Mouse (Mus musculus) right cerebral cortex, postnatal 25 days (tissue): ENCODE measurements around the gene Sf1.
A peak's percentile ranks its signal among the peaks of the same experiment; 100 is the strongest.

ENCODE experiments used
- DNase-seq: peaks from one replicate; pipeline ENCODE4 v3.0.0; 2022

Gene Sf1

DNA sequence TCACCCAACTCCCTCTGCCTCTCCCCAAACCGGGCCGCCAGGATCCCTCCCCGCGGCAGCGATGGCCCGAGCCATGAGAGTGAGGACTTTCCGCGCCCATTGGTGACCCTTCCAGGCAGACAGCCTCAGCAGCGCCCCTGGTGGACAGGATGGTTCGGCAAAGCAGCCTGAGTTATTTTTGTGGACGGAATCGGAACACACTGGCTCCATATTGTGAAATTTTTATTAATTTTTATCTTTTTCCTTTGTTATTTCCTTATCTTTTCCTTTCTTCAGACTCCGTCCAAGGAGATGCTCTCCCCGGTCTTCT is 12.7 kb downstream of the Sf1 start:
- no peak for DNase-seq

DNA sequence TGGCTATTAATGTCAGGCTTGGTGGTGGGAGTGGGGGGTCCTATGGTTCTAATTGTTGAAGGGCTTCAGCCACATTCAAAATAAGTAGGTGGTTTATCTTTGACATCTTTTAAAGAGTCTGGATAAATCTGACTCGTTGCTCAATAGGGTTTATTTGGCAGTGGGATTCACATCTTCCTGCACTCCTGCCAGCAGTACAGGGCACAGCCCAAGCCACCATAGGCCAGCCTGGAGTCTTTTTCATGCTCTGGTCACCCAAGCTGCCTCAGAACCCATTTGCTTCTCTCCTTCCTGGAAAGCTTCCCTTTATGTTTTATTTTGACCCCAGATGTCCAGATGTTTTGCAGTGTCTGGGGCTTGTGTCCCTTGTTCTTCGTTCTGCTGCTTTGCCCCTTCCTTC is 13.2 kb downstream of the Sf1 start:
- no peak for DNase-seq

DNA sequence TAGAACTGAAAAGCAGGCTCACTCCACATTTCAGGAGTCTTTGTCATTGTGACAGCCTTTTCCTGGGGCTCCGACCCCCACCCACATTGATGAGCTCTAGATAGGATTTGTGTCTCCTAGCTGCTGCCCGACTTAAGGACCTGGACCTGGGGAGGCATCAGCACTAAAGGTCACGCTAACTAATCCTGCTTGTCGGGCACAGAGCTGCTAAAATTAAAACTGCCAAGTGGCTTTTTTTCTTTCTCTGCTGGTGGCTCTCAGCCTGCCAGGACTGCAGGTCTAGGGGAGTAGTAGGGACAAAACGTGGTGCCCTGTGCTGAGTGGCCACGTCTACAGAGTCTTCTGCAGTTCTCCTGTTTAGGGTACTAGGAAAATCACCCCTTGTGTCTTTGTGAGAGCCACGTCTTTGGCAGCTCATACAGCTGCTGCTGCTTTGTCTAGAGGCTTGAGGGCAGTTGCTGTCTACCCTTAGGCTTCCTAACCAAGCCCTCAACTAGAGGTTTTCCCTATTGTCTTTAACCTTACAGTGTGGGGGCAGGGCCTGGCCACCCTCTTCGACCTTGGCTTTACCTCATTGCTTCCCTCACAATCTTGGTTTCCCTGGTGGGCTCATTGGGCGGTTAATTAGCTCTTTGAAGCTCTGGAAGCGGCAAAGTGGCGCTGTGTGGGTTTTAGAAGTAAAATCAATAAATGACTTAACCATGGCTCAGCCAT is 14.0 kb downstream of the Sf1 start:
- DNase-seq = no peak

GRCm38 (mm10) chr19:6380411-6381166 is 17.1 kb downstream of the Sf1 start:
- DNase-seq = no peak

GRCm38 (mm10) chr19:6381238-6381637 is 17.7 kb downstream of the Sf1 start:
- no peak for DNase-seq

DNA sequence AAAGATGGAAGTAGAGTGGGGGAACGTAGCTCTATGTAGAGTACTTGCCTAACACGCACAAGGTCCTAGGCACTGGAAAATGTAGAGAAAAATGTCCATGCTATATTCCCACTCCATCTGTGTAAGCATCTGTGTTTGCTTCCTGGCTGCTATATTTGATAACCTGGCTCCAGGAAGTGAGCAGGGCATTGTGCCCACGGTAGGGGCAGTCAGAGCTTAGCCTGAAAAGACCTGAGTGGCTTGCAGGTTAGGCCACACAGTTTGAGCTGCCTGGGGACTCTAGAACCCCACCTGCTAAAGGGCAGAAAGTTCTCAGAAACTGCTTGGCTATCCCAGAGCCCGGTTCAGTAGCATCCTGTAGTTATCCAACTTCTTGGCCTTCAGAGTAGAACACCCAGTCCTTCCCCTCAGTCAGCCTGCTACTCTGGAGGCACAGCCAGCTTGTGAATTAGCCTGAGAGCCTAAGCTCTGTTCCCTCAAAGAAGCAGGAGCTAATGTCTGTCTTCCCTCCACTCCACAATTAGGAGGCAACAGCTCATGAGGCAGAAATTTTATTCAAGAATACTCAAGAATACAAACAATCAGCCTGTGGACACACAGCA is 18.9 kb downstream of the Sf1 start:
- DNase-seq = no peak

DNA sequence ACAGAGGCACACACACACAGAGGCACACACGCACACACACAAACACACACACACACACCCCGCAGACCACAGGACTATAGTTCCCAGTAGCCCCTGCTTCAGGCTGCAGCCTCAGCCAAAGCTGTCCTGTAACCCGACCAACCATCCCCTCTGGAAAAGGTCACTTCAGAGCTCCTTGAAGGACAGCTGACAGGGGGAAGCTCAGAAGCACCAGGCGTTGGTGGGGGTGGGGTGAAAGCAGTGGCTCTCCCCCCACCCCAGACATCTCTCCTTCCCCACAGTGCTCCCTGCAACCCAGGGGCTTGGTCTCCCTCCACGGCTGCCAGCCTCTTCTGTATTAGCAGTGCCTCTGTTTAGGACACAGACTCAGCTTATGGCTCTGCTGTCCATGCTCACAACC is 20.0 kb downstream of the Sf1 start:
- DNase-seq = no peak

- peak; percentile 63 for DNase-seq
Observed at GRCm38 (mm10) chr19:6384128-6384527, 20.6 kb downstream of the Sf1 start, which contains the start of gene Pygm. Pygm (plus strand) TSS chr19:6384399.

- no peak for DNase-seq
Observed at GRCm38 (mm10) chr19:6384954-6385353, 21.5 kb downstream of the Sf1 start.

DNA sequence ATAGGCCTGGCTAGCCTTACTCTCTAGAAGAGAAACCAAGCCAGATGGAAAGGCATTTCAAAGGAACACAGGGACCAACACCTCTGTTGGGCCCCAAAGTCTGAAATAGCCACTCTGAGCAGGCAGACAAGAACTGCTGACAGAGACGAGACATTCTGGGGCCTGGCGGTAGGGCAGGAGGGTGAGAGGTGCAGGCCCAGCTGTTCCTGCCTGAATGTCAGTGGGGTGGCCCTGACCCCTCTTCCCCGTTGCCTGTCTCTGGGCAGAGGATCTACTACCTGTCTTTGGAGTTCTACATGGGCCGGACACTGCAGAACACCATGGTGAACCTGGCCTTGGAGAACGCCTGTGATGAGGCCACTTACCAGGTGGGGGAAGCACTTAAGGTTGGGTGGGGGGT is 21.9 kb downstream of the Sf1 start:
- no peak for DNase-seq

- DNase-seq = no peak
Observed at GRCm38 (mm10) chr19:6385821-6386220, 22.3 kb downstream of the Sf1 start.

- no peak for DNase-seq
Observed at GRCm38 (mm10) chr19:6386234-6386633, 22.7 kb downstream of the Sf1 start.

DNA sequence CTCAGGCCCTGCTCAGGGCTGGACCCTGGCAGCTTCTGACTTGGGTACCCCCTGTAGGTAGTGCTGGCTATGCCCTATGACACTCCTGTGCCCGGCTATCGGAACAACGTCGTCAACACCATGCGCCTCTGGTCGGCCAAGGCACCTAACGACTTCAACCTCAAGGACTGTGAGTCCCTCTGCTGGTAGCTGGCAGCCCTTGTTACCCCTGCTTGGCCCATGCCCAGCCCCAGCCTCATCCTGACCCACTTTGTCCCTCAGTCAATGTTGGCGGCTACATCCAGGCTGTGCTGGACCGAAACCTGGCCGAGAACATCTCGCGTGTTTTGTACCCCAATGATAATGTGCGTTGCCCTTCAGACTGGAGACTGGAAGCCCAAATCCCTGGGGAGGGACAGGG is 24.5 kb downstream of the Sf1 start:
- no peak for DNase-seq

DNA sequence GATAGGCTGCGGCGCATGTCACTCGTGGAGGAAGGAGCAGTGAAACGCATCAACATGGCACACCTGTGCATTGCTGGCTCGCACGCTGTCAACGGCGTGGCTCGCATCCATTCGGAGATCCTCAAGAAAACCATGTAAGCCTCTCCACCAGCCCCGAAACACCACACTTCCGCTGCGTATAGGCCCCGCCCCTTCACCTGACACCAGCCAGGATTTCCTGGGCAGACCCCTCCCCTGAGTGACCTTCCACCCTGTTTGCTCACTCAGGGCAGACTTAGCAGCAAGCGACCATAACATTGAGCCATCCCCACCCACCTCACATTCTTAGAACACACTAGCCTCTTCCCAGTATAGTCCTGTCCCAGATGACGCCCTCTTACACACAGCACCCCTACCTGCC is 26.3 kb downstream of the Sf1 start:
- DNase-seq = no peak

DNA sequence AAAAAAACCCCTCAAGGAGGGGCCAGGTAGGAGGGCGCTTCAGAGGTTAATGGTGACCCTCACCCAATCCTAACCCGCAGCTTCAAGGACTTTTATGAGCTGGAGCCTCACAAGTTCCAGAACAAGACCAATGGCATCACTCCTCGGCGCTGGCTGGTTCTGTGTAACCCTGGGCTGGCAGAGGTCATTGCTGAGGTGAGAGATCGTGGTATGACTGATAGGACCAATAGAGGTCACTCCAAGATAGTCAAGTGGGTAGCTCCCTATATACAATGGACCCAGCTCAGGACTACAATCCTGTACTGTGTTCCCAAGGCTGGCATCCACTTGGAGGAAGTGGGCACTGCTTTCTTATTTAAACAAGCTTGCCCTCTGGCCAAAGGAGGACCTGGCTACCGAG is 26.8 kb downstream of the Sf1 start:
- no peak for DNase-seq

DNA sequence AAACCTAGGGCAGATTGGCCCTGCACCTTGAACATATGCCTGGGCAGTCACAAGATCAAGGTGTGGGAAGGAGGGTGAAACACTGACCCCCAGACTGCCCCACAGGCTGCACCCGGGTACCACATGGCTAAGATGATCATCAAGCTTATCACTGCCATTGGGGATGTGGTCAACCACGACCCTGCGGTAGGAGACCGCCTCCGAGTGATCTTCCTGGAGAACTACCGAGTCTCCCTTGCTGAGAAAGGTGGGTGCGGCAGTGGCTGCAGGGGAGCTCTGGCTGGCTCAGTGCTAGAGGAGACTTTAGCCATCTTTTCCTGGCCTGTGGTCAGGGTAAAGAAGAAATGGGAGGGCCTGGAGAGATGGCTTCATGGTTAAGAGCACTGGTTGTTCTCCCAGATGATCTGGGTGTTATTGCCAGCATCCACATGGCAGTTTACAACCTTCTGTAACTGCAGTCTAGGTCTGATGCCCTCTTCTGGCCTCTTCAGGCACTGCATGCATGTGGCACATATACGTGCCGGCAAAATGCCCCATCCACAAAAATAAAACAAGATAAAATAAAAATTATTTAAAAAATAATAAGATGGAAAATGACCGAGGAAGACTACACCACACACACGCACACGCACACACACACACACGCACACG is 29.4 kb downstream of the Sf1 start:
- DNase-seq = no peak

DNA sequence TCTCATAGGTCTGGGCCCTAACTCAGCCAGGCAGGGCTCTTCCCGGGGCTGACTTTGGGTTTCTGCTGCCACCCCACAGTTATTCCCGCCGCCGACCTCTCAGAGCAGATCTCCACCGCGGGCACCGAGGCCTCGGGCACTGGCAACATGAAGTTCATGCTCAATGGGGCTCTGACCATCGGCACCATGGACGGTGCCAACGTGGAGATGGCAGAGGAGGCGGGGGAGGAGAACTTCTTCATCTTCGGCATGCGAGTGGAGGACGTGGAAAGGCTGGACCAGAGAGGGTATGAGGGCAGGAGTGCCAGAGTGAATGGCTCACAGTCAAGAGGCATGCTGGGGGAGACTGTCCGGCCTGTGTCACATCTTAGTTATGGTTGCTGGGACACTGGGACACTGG is 30.1 kb downstream of the Sf1 start:
- DNase-seq = no peak

GRCm38 (mm10) chr19:6396237-6396636 is 32.7 kb downstream of the Sf1 start:
- no peak for DNase-seq

DNA sequence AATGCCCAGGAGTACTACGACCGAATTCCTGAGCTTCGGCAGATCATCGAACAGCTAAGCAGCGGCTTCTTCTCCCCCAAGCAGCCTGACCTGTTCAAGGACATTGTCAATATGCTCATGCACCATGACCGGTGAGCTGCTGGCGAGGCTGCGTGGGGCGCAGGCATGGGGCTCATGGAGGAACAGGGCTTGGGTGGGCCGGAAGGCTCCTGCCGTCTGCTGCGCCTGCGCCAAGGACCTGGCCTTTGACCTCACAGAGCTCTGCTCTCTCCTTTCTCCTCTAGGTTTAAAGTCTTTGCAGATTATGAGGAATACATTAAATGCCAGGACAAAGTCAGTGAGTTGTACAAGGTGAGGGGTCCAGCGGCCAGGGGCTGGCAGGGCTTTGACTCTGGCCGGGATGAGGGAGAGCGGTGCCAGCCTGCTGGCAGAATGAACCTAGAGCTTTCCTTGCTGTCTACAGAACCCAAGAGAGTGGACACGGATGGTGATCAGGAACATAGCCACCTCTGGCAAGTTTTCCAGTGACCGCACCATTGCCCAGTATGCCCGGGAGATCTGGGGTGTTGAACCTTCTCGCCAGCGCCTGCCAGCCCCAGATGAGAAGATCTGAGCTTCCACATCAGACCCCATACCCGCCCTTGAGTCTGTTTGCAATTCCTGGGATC is 34.2 kb downstream of the Sf1 start:
- no peak for DNase-seq

- DNase-seq = no peak
Observed at GRCm38 (mm10) chr19:6398447-6399284, 35.2 kb downstream of the Sf1 start.

GRCm38 (mm10) chr19:6399285-6400095 is 36.0 kb downstream of the Sf1 start, which contains the start of gene Rasgrp2:
Rasgrp2 (plus strand) TSS chr19:6399340.
- no peak for DNase-seq
